13 mouse cellular contexts compared by ENCODE assay signal in the genomic region with DNA sequence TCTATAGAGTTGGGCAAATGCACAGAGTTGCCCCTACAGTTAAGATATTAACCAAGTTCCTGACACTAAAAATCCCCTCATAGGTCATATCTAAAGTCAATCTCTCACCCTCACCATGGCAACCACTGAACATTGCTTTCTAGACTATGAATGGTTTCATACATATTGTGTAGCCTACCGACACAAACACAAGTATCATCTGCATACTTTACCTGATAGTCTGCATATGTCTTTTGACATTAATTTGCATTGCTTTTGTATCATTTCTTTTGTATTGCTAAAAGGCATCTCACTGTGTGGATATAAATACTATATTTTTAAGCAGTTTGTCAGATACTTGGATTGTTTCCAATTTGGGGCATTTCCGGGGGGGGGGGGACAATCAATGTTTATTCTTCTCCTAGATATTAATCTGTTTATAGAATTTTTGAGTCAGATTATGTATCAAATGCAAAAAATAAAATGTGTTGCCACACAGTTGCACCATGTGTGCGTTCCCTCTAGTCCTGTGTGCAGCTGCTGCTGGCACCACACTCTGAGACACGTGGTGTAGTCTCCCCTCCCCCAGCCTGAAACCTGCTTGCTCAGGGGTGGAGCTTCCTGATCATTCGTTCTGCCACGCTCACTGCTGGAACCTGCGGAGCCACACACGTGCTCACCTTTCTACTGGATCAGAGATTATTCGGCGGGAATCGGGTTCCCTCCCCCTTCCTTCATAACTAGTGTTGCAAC.
A peak's percentile ranks its signal among the peaks of the same experiment; 100 is the strongest.
DNase-seq lines count a peak whose midpoint lies in the region; ATAC-seq lines count a peak whose summit lies in the region.
"Had no signal": no experiment of that assay in that cellular context is flagged by ENCODE, and none has a peak within 500 bp of the region (broad histone marks: within the 10 kb centered on the region; RNA-seq: fewer than 3 reads in every experiment).

No protein-coding gene starts in this region.

- intact Hi-C loops in left cerebral cortex, postnatal 4 days (cut with DNase I), result no loop called here

- no peak for ATAC-seq in cerebellum, adult (ENCODE audit: insufficient number of reproducible peaks, low FRiP score, low TSS enrichment)

- DNase-seq in cerebellum, postnatal 10 days, result peak; percentile 41 to 44
- peak; percentile 30 for DNase-seq in left cerebral cortex, postnatal 4 days
- no peak for DNase-seq in left cerebral cortex, adult 11 months (ENCODE audit: low spot score)
- DNase-seq in right cerebral cortex, postnatal 4 days, result peak; percentile 11
- DNase-seq in right cerebral cortex, adult 18-20 months, result no peak
- DNase-seq in layer of hippocampus, postnatal 14 days (ENCODE audit: low spot score in 2 of 2), result peak; percentile 18 to 31
- DNase-seq in spleen, postnatal 14 days (ENCODE audit: low spot score in 2 of 2), result no peak
- DNase-seq: adrenal gland, postnatal 10 days; cerebellum, adult 11-12 months; heart, adult 2 months; kidney, adult 2 months; liver, embryonic 13.5 days had no signal

Comparison
In these comparisons a context has a peak if more than half of its experiments do, and no peak if none do; other contexts are left out.
1. DNase-seq: peak in cerebellum, postnatal 10 days (2 of 2), left cerebral cortex, postnatal 4 days (single experiment), right cerebral cortex, postnatal 4 days (single experiment) and layer of hippocampus, postnatal 14 days (2 of 2); none in left cerebral cortex, adult 11 months (single experiment), right cerebral cortex, adult 18-20 months (single experiment) and spleen, postnatal 14 days (0 of 2).